Mouse (Mus musculus): ENCODE data around the gene Zscan29. TPM values are rescaled to one million over a fixed set of nuclear protein-coding genes. Genes with fewer than 3 reads are reported as not detected.
A peak's percentile ranks its signal among the peaks of the same experiment; 100 is the strongest.
"Not testable (repeated sequence)": the region's sequence is repeated elsewhere in the genome, so short reads cannot be mapped to it uniquely, and the experiment has no call there.

Gene Zscan29
- total RNA-seq, 1 experiment from 2014 or later = 18.0 TPM

DNA sequence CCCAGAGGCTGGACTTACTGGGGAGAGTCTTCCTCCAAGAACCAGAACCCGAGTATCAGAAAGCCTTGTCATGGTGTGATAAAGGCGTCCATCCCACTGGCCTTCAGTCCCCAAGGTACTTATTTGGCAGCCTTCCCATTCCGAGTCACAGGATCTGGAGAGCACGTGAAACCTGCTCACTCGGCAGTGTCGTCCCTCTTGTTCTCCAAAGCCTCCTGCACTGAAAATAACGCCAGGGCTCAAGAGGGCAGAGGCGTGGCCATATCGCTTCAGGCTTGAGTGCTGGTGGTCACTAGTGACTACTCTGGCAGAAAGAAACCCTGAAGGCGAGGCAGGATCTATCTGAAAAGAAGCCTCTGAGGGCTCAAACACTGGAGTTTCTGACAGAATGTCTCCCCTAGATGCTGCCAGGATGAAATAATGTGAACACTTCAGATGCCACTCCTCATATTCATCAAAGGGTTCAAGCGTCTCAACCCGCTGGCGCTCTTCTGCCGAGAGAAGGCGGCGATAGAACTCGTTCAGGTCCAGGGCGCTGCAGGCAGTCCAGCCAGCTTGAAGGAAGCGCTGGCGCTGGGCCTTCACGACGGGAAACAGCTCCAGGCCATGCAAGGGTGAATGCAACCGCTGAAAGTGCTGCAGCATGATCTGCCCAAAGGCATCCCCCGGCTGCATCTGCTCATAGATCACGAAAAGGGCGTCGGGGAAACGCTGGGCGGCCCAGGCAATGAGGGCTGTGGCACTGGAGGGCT, 31.5 kb downstream of the Zscan29 start:
- ATAC-seq (replicated peaks; ENCODE audit: low read depth, poor library complexity, severe bottlenecking) = peak; percentile 22; the same call in 1 of the 2 replicates

DNA sequence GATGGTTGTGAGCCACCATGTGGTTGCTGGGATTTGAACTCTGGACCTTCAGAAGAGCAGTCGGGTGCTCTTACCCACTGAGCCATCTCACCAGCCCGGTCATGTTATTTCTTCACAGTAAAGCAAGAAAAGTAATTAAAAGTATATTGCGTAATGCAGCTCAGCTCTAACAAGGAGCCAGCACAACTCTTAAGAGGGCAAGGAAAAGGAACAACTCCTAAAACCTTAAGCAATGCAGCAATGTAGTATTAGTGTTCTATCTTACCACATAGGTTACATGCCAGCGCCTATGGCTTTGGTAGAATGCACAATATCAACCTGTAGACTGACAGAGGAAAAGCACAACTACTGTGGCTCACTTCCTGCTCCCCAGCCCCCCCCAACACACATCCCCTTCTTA, 33.6 kb downstream of the Zscan29 start:
- no peak for ATAC-seq (replicated peaks; ENCODE audit: low read depth, poor library complexity, severe bottlenecking)

DNA sequence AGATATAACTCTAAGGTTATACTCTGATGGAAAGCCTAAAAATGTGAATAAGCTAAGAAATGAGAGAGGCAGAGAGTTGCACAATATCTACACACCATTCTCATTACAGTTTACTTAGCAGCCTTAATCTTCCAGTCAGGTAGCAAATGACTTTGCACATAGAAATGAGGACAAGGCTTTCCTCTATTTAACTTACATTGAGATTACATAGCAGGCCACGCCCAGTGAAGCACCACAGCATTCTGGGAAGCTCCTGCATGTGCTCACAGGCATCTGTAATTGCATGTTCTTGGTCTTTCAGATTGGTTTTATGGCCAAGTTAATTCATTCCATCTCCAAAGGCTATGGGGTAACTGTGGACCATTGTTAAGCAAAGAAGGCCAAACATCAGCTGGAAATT, 38.1 kb downstream of the Zscan29 start:
- ATAC-seq (replicated peaks; ENCODE audit: low read depth, poor library complexity, severe bottlenecking) = no peak

DNA sequence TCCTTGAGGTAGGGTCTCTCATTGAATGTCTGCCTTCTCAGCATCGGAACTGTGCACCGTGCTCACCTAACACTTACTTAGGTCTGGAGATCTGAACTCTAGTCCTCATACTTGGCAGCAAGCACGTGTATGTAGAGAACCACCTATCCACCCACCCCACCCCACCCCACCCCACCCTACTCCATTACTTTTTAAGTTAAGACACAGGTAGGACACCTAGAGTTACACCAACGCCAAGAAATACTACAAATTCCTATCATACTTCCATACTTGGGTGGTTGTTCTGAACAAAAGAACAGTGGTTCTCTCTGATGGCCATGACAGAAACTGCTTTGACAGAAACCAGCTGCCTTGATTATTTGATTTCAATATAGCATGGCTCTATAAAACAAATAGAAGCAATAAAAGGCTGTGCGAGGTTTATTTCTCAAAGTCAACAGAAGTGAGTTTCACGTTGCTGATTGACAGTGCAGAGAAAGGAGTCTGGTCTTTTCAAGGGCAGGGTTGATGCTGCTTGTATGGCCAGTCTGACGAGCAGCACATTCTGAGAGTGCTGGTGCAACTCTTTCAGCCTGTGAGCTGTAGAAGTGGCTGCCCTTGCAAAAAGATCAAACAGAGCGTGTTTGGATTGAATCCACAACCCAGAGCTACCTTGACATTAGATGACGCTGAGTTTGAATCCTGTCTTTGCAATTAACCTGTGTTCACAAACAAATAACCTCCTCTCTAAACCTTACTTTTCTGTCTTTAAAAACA, 41.9 kb downstream of the Zscan29 start:
- ATAC-seq (replicated peaks; ENCODE audit: low read depth, poor library complexity, severe bottlenecking) = no peak

DNA sequence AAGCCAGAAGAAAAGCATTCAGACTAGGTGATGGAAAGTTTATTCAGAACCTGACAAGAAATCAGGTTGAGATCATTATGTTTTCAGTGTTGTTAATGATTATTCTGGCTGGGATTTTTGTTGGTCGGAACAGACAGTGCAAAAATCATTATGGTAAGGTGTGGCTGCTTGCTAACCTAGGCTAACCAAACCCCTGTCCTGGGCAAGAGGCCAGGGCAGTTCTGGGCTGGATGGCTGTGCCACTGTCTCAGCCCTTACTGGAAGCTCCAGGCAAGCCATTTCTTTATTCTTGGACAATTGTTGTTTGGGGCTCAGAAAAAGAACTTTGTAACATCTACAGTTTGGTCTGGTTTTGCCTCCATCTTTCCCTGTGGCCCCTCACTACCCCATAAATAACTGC, 43.4 kb downstream of the Zscan29 start:
- no peak for ATAC-seq (replicated peaks; ENCODE audit: low read depth, poor library complexity, severe bottlenecking)

DNA sequence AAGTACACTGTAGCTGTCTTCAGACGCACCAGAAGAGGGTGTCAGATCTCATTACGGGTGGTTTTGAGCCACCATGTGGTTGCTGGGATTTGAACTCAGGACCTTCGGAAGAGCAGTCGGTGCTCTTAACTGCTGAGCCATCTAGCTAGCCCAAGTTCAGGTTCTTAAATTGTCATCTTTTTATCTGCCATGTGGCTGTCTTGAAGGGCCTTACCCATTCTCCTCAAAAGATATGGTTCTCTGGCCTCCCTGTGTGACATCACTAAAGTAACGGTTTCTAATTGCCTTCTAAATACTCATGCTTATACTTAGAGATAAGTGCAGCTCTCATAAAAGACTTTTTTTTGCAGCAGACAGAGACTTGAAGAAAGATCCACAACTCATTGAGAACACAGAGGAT, 44.6 kb downstream of the Zscan29 start:
- not testable (repeated sequence) for ATAC-seq (replicated peaks; ENCODE audit: low read depth, poor library complexity, severe bottlenecking)

DNA sequence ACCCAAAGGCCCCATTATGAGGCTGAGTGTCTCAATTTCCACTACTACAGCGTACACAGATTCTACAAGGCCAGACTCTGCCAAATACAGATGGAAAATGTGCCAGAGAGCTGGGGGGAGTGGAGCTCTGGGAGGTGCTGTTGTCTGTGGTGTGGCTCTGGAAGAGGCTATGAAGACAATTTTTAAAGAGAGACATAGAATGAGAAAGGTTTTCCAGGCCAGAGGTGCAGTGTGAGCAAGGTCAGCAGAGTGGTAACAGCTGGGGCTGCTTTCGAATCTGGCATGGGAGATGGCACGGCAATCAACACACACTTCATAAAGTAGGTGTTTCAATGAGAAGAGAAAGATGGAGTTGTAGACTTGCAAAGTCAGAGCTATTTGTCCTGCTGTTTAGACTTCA, 51.7 kb downstream of the Zscan29 start:
- ATAC-seq (replicated peaks; ENCODE audit: low read depth, poor library complexity, severe bottlenecking) = no peak

DNA sequence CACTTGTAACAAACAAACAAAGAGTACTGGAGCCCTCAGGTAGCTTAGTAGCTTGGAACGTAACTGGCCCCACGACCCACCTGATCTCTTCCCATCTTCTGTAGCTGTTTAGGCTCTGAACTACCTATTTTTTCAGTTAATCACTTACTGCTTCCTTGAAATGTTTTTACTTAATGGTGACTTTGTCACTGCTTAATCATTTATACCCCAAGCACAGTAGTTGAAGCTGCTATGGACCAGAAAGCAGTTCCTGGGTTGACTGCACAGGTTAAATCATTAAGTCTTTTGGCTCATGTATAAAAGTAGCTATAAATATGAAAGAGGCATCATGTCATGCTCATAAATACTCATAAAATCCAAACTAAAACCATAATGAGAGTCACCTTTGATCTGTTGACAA, 55.5 kb downstream of the Zscan29 start:
- ATAC-seq (replicated peaks; ENCODE audit: low read depth, poor library complexity, severe bottlenecking) = no peak

DNA sequence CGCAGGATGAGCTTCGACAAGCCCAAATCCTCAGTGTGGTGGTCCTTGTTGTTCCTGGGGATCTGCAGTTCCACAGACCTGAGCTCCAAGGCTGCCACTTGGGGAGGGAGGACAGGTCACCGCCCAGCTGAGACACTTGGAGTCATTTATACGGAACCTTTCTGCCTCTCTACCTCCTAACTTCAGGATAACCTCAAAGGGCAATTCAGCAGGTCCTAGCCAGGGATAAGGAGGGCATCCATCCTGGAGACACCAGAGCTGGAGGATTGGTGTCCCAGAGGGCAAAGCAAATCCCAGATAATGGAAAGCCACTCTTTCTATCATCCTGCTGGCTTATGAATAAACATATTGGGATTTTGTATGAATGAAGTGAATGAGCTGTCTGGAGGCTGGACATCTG, 61.2 kb downstream of the Zscan29 start, which contains the start of gene Tgm7:
TSS of gene Tgm7 (minus strand) at position 101 of the 400 bp plus-strand sequence.
- no peak for ATAC-seq (replicated peaks; ENCODE audit: low read depth, poor library complexity, severe bottlenecking)

Other genes with a start within 250 kb of the Zscan29 start
- 30.4 and 33.0 TPM in 2 replicates for gene Ubr1, start 200.4 kb downstream of the Zscan29 start, total RNA-seq (2017)
- 2.1 and 4.4 TPM in 2 replicates for gene Tmem62, start 194.1 kb downstream of the Zscan29 start, total RNA-seq (2017)
- gene Ccndbp1, start 162.7 kb downstream of the Zscan29 start, total RNA-seq (2017) = 34.7 and 53.0 TPM in 2 replicates
- gene Epb42, start 134.1 kb downstream of the Zscan29 start, total RNA-seq (2017) = 7.8 and 10.2 TPM in 2 replicates
- gene Tgm5, start 85.3 kb downstream of the Zscan29 start, total RNA-seq (2017) = not detected in 2 replicates
- not detected in 2 replicates for gene Tgm7, start 61.3 kb downstream of the Zscan29 start, total RNA-seq (2017)
- 8.1 and 14.7 TPM in 2 replicates for gene Adal, start 30.7 kb downstream of the Zscan29 start, total RNA-seq (2017)
- gene Lcmt2, start 30.5 kb downstream of the Zscan29 start, total RNA-seq (2017) = 8.9 and 11.9 TPM in 2 replicates
- 30.3 and 32.1 TPM in 2 replicates for gene Tubgcp4, start 471 bp downstream of the Zscan29 start, total RNA-seq (2017)
- 43.2 and 45.5 TPM in 2 replicates for gene Trp53bp1, start 100.3 kb upstream of the Zscan29 start, total RNA-seq (2017)
- under 0.01 TPM in 1 of 2 replicates, not detected in the other for gene Map1a, start 118.5 kb upstream of the Zscan29 start, total RNA-seq (2017)
- gene Ppip5k1, start 184.3 kb upstream of the Zscan29 start, total RNA-seq (2017) = 12.2 and 22.1 TPM in 2 replicates
- gene Ckmt1, start 186.6 kb upstream of the Zscan29 start, total RNA-seq (2017) = not detected in 2 replicates
- not detected in 2 replicates for gene Strc, start 216.0 kb upstream of the Zscan29 start, total RNA-seq (2017)
- gene Pdia3, start 242.7 kb upstream of the Zscan29 start, total RNA-seq (2017) = 272 and 336 TPM in 2 replicates
- gene Catsper2, start 242.7 kb upstream of the Zscan29 start, total RNA-seq (2017) = 3.2 TPM in 1 of 2 replicates, not detected in the other

Measured in common myeloid progenitor, adult 5-6 weeks (primary cell).